Mouse (Mus musculus) G1E (cell line): Measurements from ENCODE around the gene Surf1.

Source experiments
- CTCF ChIP-seq: IDR thresholded peaks from 2 replicates; pipeline ENCODE4 v1.5.1; 2012; ENCODE audit warnings: low read depth, low read length, inconsistent platforms, mixed read lengths
- GATA1 ChIP-seq: IDR thresholded peaks from 2 replicates; pipeline ENCODE4 v1.6.1; 2012; ENCODE audit warnings: borderline replicate concordance, low read length, inconsistent platforms, mixed read lengths
- GATA2 ChIP-seq: IDR thresholded peaks from 2 replicates; pipeline ENCODE4 v1.6.1; 2012; ENCODE audit warnings: low read depth, low read length, inconsistent platforms, borderline replicate concordance
- POLR2AphosphoS5 ChIP-seq: IDR thresholded peaks from 2 replicates; pipeline ENCODE4 v1.6.1; 2012; ENCODE audit warnings: low read depth, low read length, inconsistent platforms; ENCODE audit not compliant: insufficient replicate concordance
- TAL1 ChIP-seq: conservative IDR thresholded peaks from 2 replicates; pipeline ENCODE4 v1.6.1; 2012; ENCODE audit warnings: low read depth, low read length, inconsistent platforms, mixed read lengths

- TF ChIP-seq GATA1 (no peak), CTCF (no peak), TAL1 (no peak), POLR2AphosphoS5 (peak; percentile 70; the same call in 1 of the 2 replicates), GATA2 (no peak)
These were observed 2.0 kb downstream of the Surf1 start for GRCm38 (mm10) chr2:26914148-26914941.
